Mouse (Mus musculus) erythroblast, embryonic 14.5 days (primary cell): ENCODE data around the gene Kri1.

Experiments
- GATA1 ChIP-seq: IDR thresholded peaks from 2 replicates; pipeline ENCODE4 v1.6.1; 2012; ENCODE audit warnings: low read length, inconsistent platforms, mixed read lengths
- TAL1 ChIP-seq: IDR thresholded peaks from 3 replicates; pipeline ENCODE4 v1.6.1; 2012; ENCODE audit warnings: low read length, inconsistent platforms, mixed read lengths

DNA sequence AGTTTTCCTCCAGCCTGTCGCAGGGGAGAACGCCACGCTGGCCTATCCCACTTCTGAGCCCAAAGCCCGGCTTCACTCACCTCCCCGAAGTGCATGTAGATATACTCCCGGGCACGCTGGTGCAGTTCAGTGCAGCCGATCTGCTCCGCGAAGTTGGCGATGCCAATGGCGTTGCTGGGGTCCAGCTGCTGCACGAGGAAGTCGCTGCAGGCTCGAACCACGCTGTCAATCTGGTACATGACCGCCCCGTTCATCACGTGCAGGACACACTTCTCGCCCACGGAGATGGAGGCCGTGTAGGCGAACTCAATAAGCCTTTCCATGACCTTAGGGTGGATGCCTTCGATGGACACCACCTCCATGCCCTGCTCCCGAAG is 50.8 kb downstream of the Kri1 start:
- TF ChIP-seq GATA1 (no peak), TAL1 (no peak)
